Mouse (Mus musculus) heart, postnatal 0 days (tissue): ENCODE results near the gene Sirt5.

ENCODE experiments used
- CTCF ChIP-seq: IDR thresholded peaks from 2 replicates; pipeline ENCODE4 v1.5.1; 2016; ENCODE audit warnings: antibody characterized with exemption, control low read depth, low read depth
- EP300 ChIP-seq: IDR thresholded peaks from 2 replicates; pipeline ENCODE4 v1.6.1; 2016; ENCODE audit warnings: antibody characterized with exemption, low read depth

- TF ChIP-seq CTCF (no peak), EP300 (no peak)
Observed at GRCm38 (mm10) chr13:43374918-43375432, 9.7 kb downstream of the Sirt5 start.
